Mouse (Mus musculus) inflammation-experienced regulatory T-cells, adult 16 weeks (primary cell): ENCODE results near the gene Rps27. TPM values are rescaled to one million over a fixed set of nuclear protein-coding genes. Genes with fewer than 3 reads are reported as not detected.

ENCODE experiments used
- polyA plus RNA-seq: library from polyadenylated mRNA; unstranded; fragments of 100-300 nt; shearing (Covaris generic); gene quantifications from one replicate; pipeline ENCODE4 v1.2.1, GENCODE M21; 2017

The Rps27 gene
- polyA plus RNA-seq: 2,655 TPM

GRCm38 (mm10) chr3:90213377-90213866 is at the start of gene Rps27, which contains the start of gene Rab13:
Gene Rps27 (minus strand): TSS chr3:90213651.
Gene Rab13 (plus strand): TSS chr3:90213695.

GRCm38 (mm10) chr3:90253653-90254418 is 40.4 kb upstream of the Rps27 start, which contains the start of gene Crtc2:
Gene Crtc2 (plus strand): TSS chr3:90254163.

GRCm38 (mm10) chr3:90247960-90248745 is 34.7 kb upstream of the Rps27 start, which contains the start of gene Slc39a1:
Gene Slc39a1 (plus strand): TSS chr3:90248172.

GRCm38 (mm10) chr3:90242984-90243775 is 29.7 kb upstream of the Rps27 start, which contains the start of gene Creb3l4:
Gene Creb3l4 (minus strand): TSS chr3:90243512.

DNA sequence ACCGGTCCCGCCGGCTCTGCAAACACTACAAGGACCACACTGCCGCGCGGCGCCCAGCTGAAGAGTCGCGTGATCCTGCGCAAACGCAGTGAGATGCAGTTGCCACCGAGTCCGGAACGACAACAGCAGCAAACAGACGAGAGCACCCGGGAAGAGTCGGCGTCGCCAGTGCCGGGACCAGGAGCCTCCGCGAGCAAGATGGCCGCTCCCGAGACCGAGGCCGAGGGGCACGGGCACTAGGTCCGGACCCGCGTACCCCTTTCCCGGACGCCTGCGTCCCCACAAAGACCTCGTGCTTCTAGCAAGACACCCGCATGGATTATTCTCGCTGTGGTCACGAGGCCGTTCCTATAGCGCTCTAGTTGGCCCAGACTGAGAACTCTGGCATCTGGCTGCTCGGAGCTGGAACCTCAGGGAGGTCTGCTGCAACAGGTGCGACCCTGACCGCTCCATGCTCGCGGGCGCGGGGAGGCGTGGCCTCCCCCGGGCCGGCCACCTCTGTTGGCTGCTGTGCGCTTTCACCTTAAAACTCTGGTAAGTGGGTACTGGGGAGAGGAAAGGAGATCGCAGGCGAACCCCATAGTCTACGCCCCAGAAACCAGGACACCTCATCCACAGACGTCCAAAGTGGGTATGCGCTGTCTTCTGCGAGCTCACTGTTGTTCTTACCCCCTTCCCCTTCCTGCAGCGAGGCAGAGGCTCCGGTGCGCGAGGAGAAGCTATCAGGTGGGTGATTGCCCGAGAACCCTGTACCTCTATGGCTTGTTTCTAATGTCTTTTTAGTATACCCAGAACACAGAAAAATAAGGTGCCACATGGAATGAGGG is 18.3 kb upstream of the Rps27 start, which contains the start of gene Jtb:
Gene Jtb (plus strand): TSS at position 91 of the 827 bp plus-strand sequence.

Other genes with a start within 250 kb of the Rps27 start
- 116 TPM for gene Hax1, start 214.9 kb downstream of the Rps27 start, polyA plus RNA-seq
- 166 TPM for gene 4933434E20Rik, start 162.0 kb downstream of the Rps27 start, polyA plus RNA-seq
- gene Ubap2l, start 161.0 kb downstream of the Rps27 start, polyA plus RNA-seq: 273 TPM
- gene Tpm3, start 141.0 kb downstream of the Rps27 start, polyA plus RNA-seq: 1,000 TPM
- gene Nup210l, start 109.5 kb downstream of the Rps27 start, polyA plus RNA-seq: 0.63 TPM
- not detected for gene Rab13, start within 50 bp of the Rps27 start, polyA plus RNA-seq
- 194 TPM for gene Jtb, start 17.9 kb upstream of the Rps27 start, polyA plus RNA-seq
- gene Creb3l4, start 29.9 kb upstream of the Rps27 start, polyA plus RNA-seq: not detected
- gene Slc39a1, start 34.5 kb upstream of the Rps27 start, polyA plus RNA-seq: 3.4 TPM
- 114 TPM for gene Crtc2, start 40.5 kb upstream of the Rps27 start, polyA plus RNA-seq
- 65.5 TPM for gene Dennd4b, start 51.5 kb upstream of the Rps27 start, polyA plus RNA-seq
- gene Gatad2b, start 79.5 kb upstream of the Rps27 start, polyA plus RNA-seq: 13.3 TPM
- gene Slc27a3, start 176.3 kb upstream of the Rps27 start, polyA plus RNA-seq: 0.24 TPM
- 43.9 TPM for gene Ints3, start 220.0 kb upstream of the Rps27 start, polyA plus RNA-seq